Mouse (Mus musculus): ENCODE data around the gene Gm17359. TPM values are rescaled to one million over a fixed set of nuclear protein-coding genes. Genes with fewer than 3 reads are reported as not detected.
A peak's percentile ranks its signal among the peaks of the same experiment; 100 is the strongest.

Gene Gm17359
- not detected in 2 replicates for polyA plus RNA-seq (2015; fragmentation: Nextera tagmentation; extraction: Ambion mirVana)

GRCm38 (mm10) chr3:79336044-79336766, at the start of gene Gm17359:
Gene Gm17359, plus strand, starts transcription at chr3:79336661.
- WGBS = 67% methylated on average over 8 of the region's 8 CpGs
- Histone ChIP-seq H3K36me3 (no peaks in the 10 kb centered on the region), H3K9me3 (no peaks in the 10 kb centered on the region), H3K27me3 (no peaks in the 10 kb centered on the region), H3K4me2 (no peak within 1 kb of the TSS), H3K4me3 (no peak within 1 kb of the TSS), H3K4me1 (0 out of 2 replicates have a peak, but pooled peaks cover 2% of the 10 kb centered on the region), H3K9ac (no peak within 1 kb of the TSS), H3K27ac (no peak within 1 kb of the TSS)
- ATAC-seq (ENCODE audit: insufficient number of reproducible peaks, insufficient read depth, low FRiP score, low TSS enrichment, low read depth) = no peak

- Histone ChIP-seq H3K9me3 (no peaks in the 10 kb centered on the region), H3K27me3 (peaks cover 4% of the 10 kb centered on the region; the same call in 1 of the 2 replicates), H3K4me2 (peak overlapping the region; percentile 70), H3K36me3 (no peaks in the 10 kb centered on the region), H3K9ac (peak overlapping the region; percentile 97), H3K4me1 (peaks cover 41% of the 10 kb centered on the region), H3K4me3 (peak overlapping the region; percentile 97), H3K27ac (peak overlapping the region; percentile 98)
- ATAC-seq (ENCODE audit: insufficient number of reproducible peaks, insufficient read depth, low FRiP score, low TSS enrichment, low read depth) = peak; percentile 97
- under 1% methylated on average over 44 of the region's 60 CpGs for WGBS
These were observed 49.3 kb upstream of the Gm17359 start for GRCm38 (mm10) chr3:79287108-79287576.

GRCm38 (mm10) chr3:79287699-79288458, 48.6 kb upstream of the Gm17359 start:
- Histone ChIP-seq H3K27me3 (peaks cover 4% of the 10 kb centered on the region; the same call in 1 of the 2 replicates), H3K36me3 (no peaks in the 10 kb centered on the region), H3K4me3 (peak overlapping the region; percentile 97), H3K27ac (0 out of 2 replicates have a peak overlapping the region, but pooled peaks have one; percentile 98), H3K4me1 (peaks cover 34% of the 10 kb centered on the region), H3K9ac (peak overlapping the region; percentile 97), H3K9me3 (no peaks in the 10 kb centered on the region), H3K4me2 (peak overlapping the region; percentile 70)
- no peak for ATAC-seq (ENCODE audit: insufficient number of reproducible peaks, insufficient read depth, low FRiP score, low TSS enrichment, low read depth)
- WGBS = 14% methylated on average over 17 of the region's 17 CpGs

GRCm38 (mm10) chr3:79289050-79289449, 47.4 kb upstream of the Gm17359 start:
- Histone ChIP-seq H3K4me3 (no peak overlapping the region), H3K4me1 (peaks cover 23% of the 10 kb centered on the region)
- WGBS = 60% methylated on average over 3 of the region's 3 CpGs

GRCm38 (mm10) chr3:79293023-79293422, 43.4 kb upstream of the Gm17359 start:
- Histone ChIP-seq H3K9me3 (no peaks in the 10 kb centered on the region), H3K27me3 (peaks cover 4% of the 10 kb centered on the region; the same call in 1 of the 2 replicates), H3K4me1 (0 out of 2 replicates have a peak, but pooled peaks cover 8% of the 10 kb centered on the region), H3K4me2 (no peak overlapping the region), H3K27ac (no peak overlapping the region), H3K36me3 (no peaks in the 10 kb centered on the region), H3K9ac (no peak overlapping the region), H3K4me3 (no peak overlapping the region)
- ATAC-seq (ENCODE audit: insufficient number of reproducible peaks, insufficient read depth, low FRiP score, low TSS enrichment, low read depth) = no peak
- 51% methylated on average over 4 of the region's 4 CpGs for WGBS

More at GRCm38 (mm10) chr3:79289050-79289449, 47.4 kb upstream of the Gm17359 start:
- no peak overlapping the region for H3K4me2 ChIP-seq
- no peaks in the 10 kb centered on the region for H3K9me3 ChIP-seq
- no peak overlapping the region for H3K9ac ChIP-seq
- H3K36me3 ChIP-seq = no peaks in the 10 kb centered on the region
- peaks cover 4% of the 10 kb centered on the region; the same call in 1 of the 2 replicates for H3K27me3 ChIP-seq
- ATAC-seq (ENCODE audit: insufficient number of reproducible peaks, insufficient read depth, low FRiP score, low TSS enrichment, low read depth) = no peak
- no peak overlapping the region for H3K27ac ChIP-seq

GRCm38 (mm10) chr3:79294701-79295100, 41.8 kb upstream of the Gm17359 start:
- H3K36me3 ChIP-seq = no peaks in the 10 kb centered on the region
- H3K4me2 ChIP-seq = no peak overlapping the region
- no peaks in the 10 kb centered on the region for H3K9me3 ChIP-seq
- H3K27ac ChIP-seq = no peak overlapping the region
- no peak overlapping the region for H3K9ac ChIP-seq
- ATAC-seq (ENCODE audit: insufficient number of reproducible peaks, insufficient read depth, low FRiP score, low TSS enrichment, low read depth) = no peak
- no peak overlapping the region for H3K4me3 ChIP-seq
- 0 out of 2 replicates have a peak, but pooled peaks cover 4% of the 10 kb centered on the region for H3K4me1 ChIP-seq
- 87% methylated on average over 3 of the region's 3 CpGs for WGBS
- H3K27me3 ChIP-seq = no peaks in the 10 kb centered on the region

- 58% methylated on average over 5 of the region's 5 CpGs for WGBS
- H3K9ac ChIP-seq = no peak overlapping the region
- H3K4me2 ChIP-seq = no peak overlapping the region
- no peaks in the 10 kb centered on the region for H3K9me3 ChIP-seq
- H3K36me3 ChIP-seq = no peaks in the 10 kb centered on the region
- 0 out of 2 replicates have a peak, but pooled peaks cover 4% of the 10 kb centered on the region for H3K4me1 ChIP-seq
- no peak for ATAC-seq (ENCODE audit: insufficient number of reproducible peaks, insufficient read depth, low FRiP score, low TSS enrichment, low read depth)
- H3K27ac ChIP-seq = no peak overlapping the region
- no peak overlapping the region for H3K4me3 ChIP-seq
- no peaks in the 10 kb centered on the region for H3K27me3 ChIP-seq
These were observed 40.4 kb upstream of the Gm17359 start for GRCm38 (mm10) chr3:79296049-79296448.

GRCm38 (mm10) chr3:79296586-79296985, 39.9 kb upstream of the Gm17359 start:
- Histone ChIP-seq H3K9me3 (no peaks in the 10 kb centered on the region), H3K9ac (no peak overlapping the region), H3K4me1 (0 out of 2 replicates have a peak, but pooled peaks cover 4% of the 10 kb centered on the region), H3K4me3 (no peak overlapping the region), H3K4me2 (no peak overlapping the region), H3K36me3 (no peaks in the 10 kb centered on the region), H3K27ac (no peak overlapping the region), H3K27me3 (no peaks in the 10 kb centered on the region)
- 64% methylated on average over 3 of the region's 3 CpGs for WGBS
- no peak for ATAC-seq (ENCODE audit: insufficient number of reproducible peaks, insufficient read depth, low FRiP score, low TSS enrichment, low read depth)

- no peak overlapping the region for H3K27ac ChIP-seq
- 85% methylated on average over 4 of the region's 4 CpGs for WGBS
- no peak for ATAC-seq (ENCODE audit: insufficient number of reproducible peaks, insufficient read depth, low FRiP score, low TSS enrichment, low read depth)
- H3K9ac ChIP-seq = no peak overlapping the region
- H3K4me2 ChIP-seq = no peak overlapping the region
- H3K4me1 ChIP-seq = 0 out of 2 replicates have a peak, but pooled peaks cover 4% of the 10 kb centered on the region
- no peaks in the 10 kb centered on the region for H3K27me3 ChIP-seq
- no peak overlapping the region for H3K4me3 ChIP-seq
- no peaks in the 10 kb centered on the region for H3K36me3 ChIP-seq
- no peaks in the 10 kb centered on the region for H3K9me3 ChIP-seq
These were observed 39.2 kb upstream of the Gm17359 start for GRCm38 (mm10) chr3:79297281-79297680.

GRCm38 (mm10) chr3:79299401-79299800, 37.1 kb upstream of the Gm17359 start:
- no peaks in the 10 kb centered on the region for H3K27me3 ChIP-seq
- no peaks in the 10 kb centered on the region for H3K36me3 ChIP-seq
- WGBS = 84% methylated on average over 15 of the region's 15 CpGs
- H3K27ac ChIP-seq = no peak overlapping the region
- 0 out of 2 replicates have a peak, but pooled peaks cover 4% of the 10 kb centered on the region for H3K4me1 ChIP-seq
- H3K4me2 ChIP-seq = no peak overlapping the region
- no peak overlapping the region for H3K9ac ChIP-seq
- no peak overlapping the region for H3K4me3 ChIP-seq
- no peak for ATAC-seq (ENCODE audit: insufficient number of reproducible peaks, insufficient read depth, low FRiP score, low TSS enrichment, low read depth)
- H3K9me3 ChIP-seq = no peaks in the 10 kb centered on the region

GRCm38 (mm10) chr3:79308605-79309004, 27.9 kb upstream of the Gm17359 start:
- Histone ChIP-seq H3K27me3 (no peaks in the 10 kb centered on the region), H3K9ac (no peak overlapping the region), H3K36me3 (no peaks in the 10 kb centered on the region), H3K9me3 (no peaks in the 10 kb centered on the region), H3K4me2 (no peak overlapping the region), H3K4me1 (peaks cover 6% of the 10 kb centered on the region), H3K4me3 (no peak overlapping the region), H3K27ac (no peak overlapping the region)
- WGBS = 81% methylated on average over 4 of the region's 4 CpGs
- ATAC-seq (ENCODE audit: insufficient number of reproducible peaks, insufficient read depth, low FRiP score, low TSS enrichment, low read depth) = no peak
